In genomic region chr11:85525501-85525885, GRCm38 (mm10) we compare ENCODE assay signal across 7 mouse cellular contexts.
DNase-seq lines count a peak whose midpoint lies in the region; ATAC-seq and TF ChIP-seq lines count a peak whose summit lies in the region.

No protein-coding gene starts in this region.

- TF ChIP-seq CTCF in layer of hippocampus, adult 2 months (conservative IDR thresholded peaks at IDR 0.05), result no peak
- TF ChIP-seq CTCF in hindbrain, postnatal 0 days (IDR thresholded peaks at IDR 0.05; ENCODE audit: low read depth), result no peak

- H3K27ac ChIP-seq in layer of hippocampus, adult 2 months, result peak overlapping the region; percentile 50; the same call in 1 of the 2 replicates
- H3K27ac ChIP-seq in forebrain, embryonic 16.5 days (ENCODE audit: low read length), result no peak overlapping the region
- no peak overlapping the region for H3K27ac ChIP-seq in hindbrain, postnatal 0 days
- H3K27ac ChIP-seq in neural tube, embryonic 11.5 days (ENCODE audit: low read depth, low read length), result no peak overlapping the region
- no peak overlapping the region for H3K27ac ChIP-seq in midbrain, embryonic 15.5 days

- no peak for DNase-seq in layer of hippocampus, adult 2 months (ENCODE audit: low spot score in 2 of 2)
- no peak for DNase-seq in layer of hippocampus, adult 18-20 months (ENCODE audit: low spot score in 2 of 2)
- DNase-seq in hindbrain, postnatal 0 days (ENCODE audit: low spot score), result no peak
- DNase-seq in neural tube, embryonic 11.5 days (ENCODE audit: low spot score), result no peak
- no peak for DNase-seq in adrenal gland, adult 8-10 months

- WGBS in forebrain, embryonic 16.5 days, result 13% methylated on average over 10 of the region's 10 CpGs
- WGBS in hindbrain, postnatal 0 days, result 45% methylated on average over 10 of the region's 10 CpGs
- WGBS in neural tube, embryonic 11.5 days, result 42% methylated on average over 10 of the region's 10 CpGs
- WGBS in midbrain, embryonic 15.5 days, result 30% methylated on average over 10 of the region's 10 CpGs

- no peaks in the 10 kb centered on the region for H3K9me3 ChIP-seq in forebrain, embryonic 16.5 days (ENCODE audit: control insufficient read depth, low read length)
- no peaks in the 10 kb centered on the region for H3K9me3 ChIP-seq in hindbrain, postnatal 0 days (ENCODE audit: low read length)
- no peaks in the 10 kb centered on the region for H3K9me3 ChIP-seq in neural tube, embryonic 11.5 days (ENCODE audit: control insufficient read depth, low read length)
- no peaks in the 10 kb centered on the region for H3K9me3 ChIP-seq in midbrain, embryonic 15.5 days

- H3K4me3 ChIP-seq in layer of hippocampus, adult 2 months, result peak overlapping the region; percentile 45; the same call in 1 of the 2 replicates
- H3K4me3 ChIP-seq in forebrain, embryonic 16.5 days (replicated peaks; ENCODE audit: low read length), result no peak overlapping the region
- H3K4me3 ChIP-seq in hindbrain, postnatal 0 days (ENCODE audit: low read length), result no peak overlapping the region
- H3K4me3 ChIP-seq in neural tube, embryonic 11.5 days (ENCODE audit: low read depth, low read length), result no peak overlapping the region
- H3K4me3 ChIP-seq in midbrain, embryonic 15.5 days, result no peak overlapping the region

- H3K4me2 ChIP-seq in forebrain, embryonic 16.5 days (ENCODE audit: low read length), result peak overlapping the region; percentile 38
- H3K4me2 ChIP-seq in hindbrain, postnatal 0 days (ENCODE audit: low read depth, low read length), result peak overlapping the region; percentile 68
- H3K4me2 ChIP-seq in neural tube, embryonic 11.5 days (ENCODE audit: low read depth), result peak overlapping the region; percentile 1; the same call in 1 of the 2 replicates
- H3K4me2 ChIP-seq in midbrain, embryonic 15.5 days, result no peak overlapping the region

- H3K36me3 ChIP-seq in forebrain, embryonic 16.5 days (ENCODE audit: control insufficient read depth, insufficient read depth), result no peaks in the 10 kb centered on the region
- no peaks in the 10 kb centered on the region for H3K36me3 ChIP-seq in hindbrain, postnatal 0 days (ENCODE audit: insufficient read depth, low read length)
- no peaks in the 10 kb centered on the region for H3K36me3 ChIP-seq in neural tube, embryonic 11.5 days (ENCODE audit: control insufficient read depth, insufficient read depth, low read length)
- H3K36me3 ChIP-seq in midbrain, embryonic 15.5 days (replicated peaks), result no peaks in the 10 kb centered on the region

- peaks cover 14% of the 10 kb centered on the region for H3K4me1 ChIP-seq in forebrain, embryonic 16.5 days (replicated peaks; ENCODE audit: control insufficient read depth, insufficient read depth, low read length)
- H3K4me1 ChIP-seq in hindbrain, postnatal 0 days (ENCODE audit: insufficient read depth, low read length), result peaks cover 6% of the 10 kb centered on the region
- H3K4me1 ChIP-seq in neural tube, embryonic 11.5 days (ENCODE audit: control insufficient read depth, insufficient read depth, low read length), result peaks cover 28% of the 10 kb centered on the region
- peaks cover 19% of the 10 kb centered on the region for H3K4me1 ChIP-seq in midbrain, embryonic 15.5 days

- no peak overlapping the region for H3K9ac ChIP-seq in forebrain, embryonic 16.5 days (replicated peaks; ENCODE audit: low read depth, low read length)
- H3K9ac ChIP-seq in hindbrain, postnatal 0 days (replicated peaks; ENCODE audit: low read length), result no peak overlapping the region
- H3K9ac ChIP-seq in neural tube, embryonic 11.5 days (ENCODE audit: low read length), result no peak overlapping the region
- H3K9ac ChIP-seq in midbrain, embryonic 15.5 days, result no peak overlapping the region

- peaks cover 24% of the 10 kb centered on the region for H3K27me3 ChIP-seq in forebrain, embryonic 16.5 days (replicated peaks; ENCODE audit: control insufficient read depth, insufficient read depth, low read length)
- 0 out of 2 replicates have a peak, but pooled peaks cover 8% of the 10 kb centered on the region for H3K27me3 ChIP-seq in hindbrain, postnatal 0 days (ENCODE audit: insufficient read depth, low read length)
- H3K27me3 ChIP-seq in neural tube, embryonic 11.5 days (ENCODE audit: control insufficient read depth, insufficient read depth, low read length), result peaks cover 9% of the 10 kb centered on the region; the same call in 1 of the 2 replicates
- peaks cover 39% of the 10 kb centered on the region for H3K27me3 ChIP-seq in midbrain, embryonic 15.5 days (replicated peaks)

- ATAC-seq in forebrain, embryonic 16.5 days, result no peak
- no peak for ATAC-seq in hindbrain, postnatal 0 days
- no peak for ATAC-seq in neural tube, embryonic 11.5 days (ENCODE audit: insufficient read depth, low FRiP score, low TSS enrichment)
- no peak for ATAC-seq in midbrain, embryonic 15.5 days (replicated peaks)
